Mouse (Mus musculus) bone marrow macrophage, adult 2 months (primary cell): Measurements from ENCODE around the gene Syne3.

ENCODE experiments used
- CTCF ChIP-seq: IDR thresholded peaks from 2 replicates; pipeline ENCODE4 v1.5.1; 2012; ENCODE audit warnings: low read depth, mild to moderate bottlenecking, low read length, moderate library complexity
- POLR2A ChIP-seq: IDR thresholded peaks from 2 replicates; pipeline ENCODE4 v1.6.1; 2012; ENCODE audit warnings: mild to moderate bottlenecking, low read depth, low read length, borderline replicate concordance

GRCm38 (mm10) chr12:104997641-104998293 lies 11.8 kb downstream of the Syne3 start:
- TF ChIP-seq POLR2A: no peak
- TF ChIP-seq CTCF: no peak
